Mouse (Mus musculus) liver, embryonic 15.5 days (tissue): ENCODE measurements around the gene Cpa1. TPM values are rescaled to one million over a fixed set of nuclear protein-coding genes. Genes with fewer than 3 reads are reported as not detected.

Experiments
- ATAC-seq: fragments of 200-750 bp; cut with Nextera tagmentation; 2 replicates; pipeline ENCODE4 v1.8.0; 2017; ENCODE audit warnings: moderate number of reproducible peaks, mild to moderate bottlenecking, moderate library complexity; ENCODE audit not compliant: insufficient read depth
- H3K27ac ChIP-seq: fragments of 300-500 bp; sonication (generic); replicated peaks from 2 replicates; pipeline ENCODE4 v1.5.1; 2015; ENCODE audit warnings: mild to moderate bottlenecking, inconsistent platforms
- H3K27me3 ChIP-seq: fragments of 300-500 bp; sonication (generic); 2 replicates; pipeline ENCODE4 v1.6.1; 2015; ENCODE audit warnings: mild to moderate bottlenecking, inconsistent platforms
- H3K36me3 ChIP-seq: fragments of 300-500 bp; sonication (generic); replicated peaks from 2 replicates; pipeline ENCODE4 v1.6.1; 2015; ENCODE audit warnings: moderate library complexity, mild to moderate bottlenecking, inconsistent platforms
- H3K4me1 ChIP-seq: fragments of 300-500 bp; sonication (generic); replicated peaks from 2 replicates; pipeline ENCODE4 v1.6.1; 2015; ENCODE audit warnings: inconsistent platforms
- H3K4me2 ChIP-seq: fragments of 300-500 bp; sonication (generic); 2 replicates; pipeline ENCODE4 v1.6.1; 2015; ENCODE audit warnings: moderate library complexity, mild to moderate bottlenecking, inconsistent platforms
- H3K4me3 ChIP-seq: fragments of 300-500 bp; sonication (generic); replicated peaks from 2 replicates; pipeline ENCODE4 v1.5.1; 2015; ENCODE audit warnings: mild to moderate bottlenecking, inconsistent platforms
- H3K9ac ChIP-seq: fragments of 300-500 bp; sonication (generic); 2 replicates; pipeline ENCODE4 v1.6.1; 2015; ENCODE audit warnings: moderate library complexity, mild to moderate bottlenecking, inconsistent platforms
- H3K9me3 ChIP-seq: fragments of 300-500 bp; sonication (generic); replicated peaks from 2 replicates; pipeline ENCODE4 v1.6.1; 2016; ENCODE audit warnings: inconsistent platforms
- WGBS: fragments of 180-500 bp; shearing (Covaris S2); methylation state at CpG from one replicate; pipeline ENCODE4 v1.1.7; 2015; ENCODE audit warnings: mixed read lengths; ENCODE audit not compliant: insufficient replicate concordance; 5-methylcytosine and 5-hydroxymethylcytosine counted together
- polyA plus RNA-seq: library from polyadenylated mRNA; unstranded; fragments of >200 nt; fragmentation: Nextera tagmentation; extraction: Ambion mirVana; gene quantifications from 2 replicates; pipeline ENCODE4 v1.2.1, GENCODE M21; 2015

The Cpa1 gene
- polyA plus RNA-seq, 1 experiment from 2014 or later = 1.8 TPM

DNA sequence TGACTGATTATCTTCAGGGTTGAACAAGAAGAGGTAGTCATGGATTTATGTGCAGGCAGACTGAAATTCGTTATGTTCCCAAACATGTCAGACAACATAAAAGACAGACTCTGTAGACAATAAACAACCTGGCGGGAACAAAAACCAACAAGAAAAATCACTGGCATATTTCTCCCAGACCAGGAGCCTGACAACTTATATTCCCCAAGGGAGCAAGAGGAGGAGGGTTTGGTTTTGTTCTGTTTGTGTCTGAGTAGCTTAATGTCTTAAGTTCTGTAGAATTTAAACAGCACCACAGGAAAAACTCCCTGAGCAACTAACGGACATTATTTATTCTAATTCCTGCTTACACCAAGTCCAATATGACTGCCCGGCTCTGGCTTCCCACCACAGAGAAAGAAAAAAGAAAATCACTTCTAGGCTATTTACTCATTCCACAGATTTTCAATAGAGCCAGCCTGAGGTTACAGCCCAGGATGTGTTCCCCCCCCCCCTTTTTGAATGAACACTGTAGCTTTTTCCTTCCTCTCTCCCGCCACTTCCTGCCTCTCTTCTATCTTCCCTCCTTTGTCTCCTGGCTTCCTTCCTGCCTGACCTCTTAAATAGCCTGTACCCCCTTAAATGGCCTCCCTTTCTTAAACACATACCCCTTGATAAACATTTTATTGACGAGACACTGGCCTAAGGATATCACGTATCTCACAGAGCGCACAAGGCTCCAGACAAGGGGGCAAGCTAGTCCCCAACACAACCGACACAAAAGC, 13.6 kb downstream of the Cpa1 start:
- no peak overlapping the region for H3K4me3 ChIP-seq
- no peaks in the 10 kb centered on the region for H3K36me3 ChIP-seq
- no peak overlapping the region for H3K9ac ChIP-seq
- ATAC-seq = no peak
- no peak overlapping the region for H3K4me2 ChIP-seq
- no peaks in the 10 kb centered on the region; the same call in 1 of the 2 replicates for H3K4me1 ChIP-seq
- no peak overlapping the region for H3K27ac ChIP-seq
- WGBS = 43% methylated on average over 9 of the region's 9 CpGs
- no peaks in the 10 kb centered on the region for H3K9me3 ChIP-seq
- no peaks in the 10 kb centered on the region for H3K27me3 ChIP-seq

DNA sequence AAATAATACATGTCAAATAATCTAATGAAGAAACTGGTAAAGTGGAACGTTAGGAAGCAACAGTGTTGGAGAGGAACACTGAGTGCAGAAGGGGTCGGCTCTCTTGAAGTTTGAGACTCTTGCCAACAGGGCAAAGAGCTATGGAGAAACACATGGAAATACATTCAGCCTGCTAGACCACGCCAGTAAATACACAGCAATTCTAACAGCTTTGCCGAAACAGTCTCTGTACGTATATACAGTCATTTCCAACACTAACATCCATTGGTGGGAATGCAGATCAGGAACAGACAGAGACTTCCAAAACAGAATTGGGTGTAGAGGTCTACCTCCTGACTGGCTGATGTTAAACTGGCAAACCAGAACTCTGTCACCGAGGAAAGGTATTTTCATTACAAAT, 14.5 kb downstream of the Cpa1 start:
- Histone ChIP-seq H3K4me3 (no peak overlapping the region), H3K27me3 (no peaks in the 10 kb centered on the region), H3K4me1 (peaks cover under 1% of the 10 kb centered on the region; the same call in 1 of the 2 replicates), H3K9ac (no peak overlapping the region), H3K36me3 (no peaks in the 10 kb centered on the region), H3K4me2 (no peak overlapping the region), H3K9me3 (no peaks in the 10 kb centered on the region), H3K27ac (no peak overlapping the region)
- no peak for ATAC-seq
- WGBS = 68% methylated on average over 6 of the region's 6 CpGs

DNA sequence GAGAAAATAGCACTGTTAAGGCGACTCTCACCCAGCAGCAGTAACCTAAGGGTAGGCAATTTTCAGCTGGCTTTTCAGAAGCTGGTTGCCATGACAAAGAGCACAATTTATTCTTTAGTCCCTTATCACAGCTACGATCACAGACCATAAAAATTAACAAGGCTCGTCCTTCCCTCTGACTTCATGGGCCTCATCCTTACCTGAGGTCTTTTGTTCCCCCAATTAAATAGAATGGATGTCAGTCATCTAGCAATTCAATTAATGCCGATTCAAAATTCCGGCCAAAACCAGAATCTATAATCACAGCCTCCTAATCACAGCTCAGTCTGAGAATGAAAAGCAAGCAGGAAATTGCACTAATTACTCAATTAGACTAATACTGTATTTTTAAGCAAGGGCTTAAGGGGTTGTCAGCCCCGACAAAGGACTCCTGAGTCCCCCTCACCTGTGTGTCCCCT, 15.4 kb downstream of the Cpa1 start:
- H3K9ac ChIP-seq = no peak overlapping the region
- H3K9me3 ChIP-seq = no peaks in the 10 kb centered on the region
- WGBS = 65% methylated on average over 6 of the region's 6 CpGs
- H3K4me3 ChIP-seq = no peak overlapping the region
- no peaks in the 10 kb centered on the region for H3K36me3 ChIP-seq
- no peaks in the 10 kb centered on the region for H3K27me3 ChIP-seq
- no peak for ATAC-seq
- no peak overlapping the region for H3K27ac ChIP-seq
- no peak overlapping the region for H3K4me2 ChIP-seq
- H3K4me1 ChIP-seq = peaks cover 4% of the 10 kb centered on the region; the same call in 1 of the 2 replicates

DNA sequence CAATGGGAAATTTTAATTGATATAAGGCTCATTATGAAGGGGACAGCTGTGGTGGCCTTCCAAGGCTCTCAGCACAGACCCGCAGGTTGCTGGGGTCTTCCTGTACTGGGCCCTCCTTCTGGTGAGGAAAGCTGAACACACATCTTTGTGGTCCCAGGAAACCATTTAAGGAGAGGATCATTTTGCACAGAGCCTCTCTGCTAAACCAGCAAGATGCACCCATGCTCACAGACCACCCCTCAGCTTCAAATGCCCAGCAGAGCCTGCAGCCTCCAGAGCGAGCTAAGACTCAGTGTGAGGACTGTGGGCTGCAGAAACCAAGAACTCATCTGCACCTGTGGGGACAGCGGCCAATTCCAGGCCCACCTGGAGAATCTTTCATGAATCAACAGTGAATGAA, 15.9 kb downstream of the Cpa1 start:
- no peak overlapping the region for H3K9ac ChIP-seq

DNA sequence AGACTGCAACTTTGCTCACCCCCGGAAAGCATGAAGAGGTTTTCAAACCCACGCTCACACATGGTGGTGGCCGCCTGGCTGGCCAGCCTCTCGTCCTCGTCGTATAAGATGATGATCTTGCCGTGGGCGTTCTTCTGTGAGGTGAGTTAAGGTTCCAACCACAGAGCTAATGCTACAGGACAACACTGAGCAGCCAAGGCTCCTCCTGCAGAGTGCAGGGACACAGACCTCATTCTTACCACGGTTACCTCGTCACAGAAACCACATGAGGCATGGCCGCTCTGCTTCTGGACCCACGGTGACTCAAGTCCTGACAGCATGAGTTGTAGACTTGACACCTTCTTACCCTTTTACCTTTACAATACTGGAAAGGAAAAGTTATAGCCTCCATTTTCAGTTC, 18.3 kb downstream of the Cpa1 start:
- Histone ChIP-seq H3K27ac (no peak overlapping the region), H3K9me3 (no peaks in the 10 kb centered on the region), H3K36me3 (no peaks in the 10 kb centered on the region), H3K4me3 (no peak overlapping the region), H3K9ac (no peak overlapping the region), H3K27me3 (no peaks in the 10 kb centered on the region), H3K4me2 (no peak overlapping the region), H3K4me1 (0 out of 2 replicates have a peak, but pooled peaks cover 4% of the 10 kb centered on the region)
- 70% methylated on average over 12 of the region's 12 CpGs for WGBS
- ATAC-seq = no peak

More for the DNA sequence above, 15.9 kb downstream of the Cpa1 start:
- Histone ChIP-seq H3K27ac (no peak overlapping the region), H3K4me2 (no peak overlapping the region), H3K27me3 (no peaks in the 10 kb centered on the region), H3K4me1 (peaks cover 4% of the 10 kb centered on the region; the same call in 1 of the 2 replicates), H3K36me3 (no peaks in the 10 kb centered on the region), H3K9me3 (no peaks in the 10 kb centered on the region), H3K4me3 (no peak overlapping the region)
- ATAC-seq = no peak
- 65% methylated on average over 3 of the region's 3 CpGs for WGBS

DNA sequence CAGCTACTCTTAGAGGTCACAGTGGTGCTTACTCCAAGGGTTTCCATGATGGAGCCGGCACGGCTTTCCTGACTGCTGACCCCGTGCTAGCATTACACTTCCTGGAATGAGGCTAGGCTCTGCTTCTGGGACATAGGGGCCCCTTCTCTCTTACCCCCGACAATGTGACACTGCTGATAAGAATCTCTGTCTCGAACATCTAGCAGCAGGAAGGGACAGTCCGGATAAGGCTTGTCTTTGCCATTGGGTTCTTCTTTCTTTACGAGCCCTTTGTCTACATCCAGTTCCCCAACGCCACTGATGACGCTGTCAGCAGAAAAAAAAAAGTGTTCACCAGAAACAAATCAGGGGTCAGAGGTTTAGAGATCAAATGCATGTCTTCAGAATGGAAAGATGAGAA, 19.6 kb downstream of the Cpa1 start:
- Histone ChIP-seq H3K27ac (no peak overlapping the region), H3K27me3 (no peaks in the 10 kb centered on the region), H3K9me3 (no peaks in the 10 kb centered on the region), H3K4me3 (no peak overlapping the region), H3K4me2 (no peak overlapping the region), H3K4me1 (0 out of 2 replicates have a peak, but pooled peaks cover 4% of the 10 kb centered on the region), H3K9ac (no peak overlapping the region), H3K36me3 (no peaks in the 10 kb centered on the region)
- 29% methylated on average over 9 of the region's 9 CpGs for WGBS
- no peak for ATAC-seq

DNA sequence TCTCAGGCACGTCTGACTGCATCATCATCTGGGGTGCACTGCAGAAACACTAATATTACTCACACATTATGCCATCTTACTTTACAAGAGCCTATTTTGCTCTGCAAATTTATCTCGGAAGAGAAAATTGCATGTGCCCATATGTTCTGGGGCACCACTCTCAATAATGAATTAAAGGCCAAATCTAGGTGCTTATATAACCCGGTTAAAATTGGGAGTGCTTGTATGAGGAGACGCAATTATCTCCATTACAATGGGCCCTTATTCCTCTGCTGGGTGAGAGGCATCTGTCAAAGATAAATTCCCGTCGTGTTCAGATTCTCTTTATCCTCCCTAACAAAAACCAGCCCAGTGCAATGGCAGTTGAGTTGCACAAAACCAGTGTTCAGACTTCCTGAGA, 25.8 kb downstream of the Cpa1 start:
- H3K27ac ChIP-seq = no peak overlapping the region

DNA sequence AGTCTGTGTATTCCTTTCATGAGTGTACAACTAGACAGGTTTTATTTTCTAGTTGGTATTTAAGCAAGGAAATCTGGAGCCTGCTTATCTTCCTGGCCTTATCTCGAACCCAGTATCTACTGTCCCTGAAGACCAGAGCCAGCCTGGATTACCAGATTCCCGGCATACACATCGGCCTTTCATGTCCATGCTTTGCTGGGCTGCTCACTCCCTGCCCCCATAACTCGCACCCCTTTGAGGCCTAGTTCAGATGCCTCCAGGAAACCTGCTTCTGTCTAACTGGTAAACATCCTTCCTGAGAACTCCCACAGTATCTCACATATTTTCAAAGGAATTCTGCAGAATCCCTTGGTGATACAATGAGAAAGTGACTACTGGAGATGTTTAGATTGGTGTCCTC, 26.3 kb downstream of the Cpa1 start:
- no peaks in the 10 kb centered on the region for H3K4me1 ChIP-seq
- no peaks in the 10 kb centered on the region for H3K9me3 ChIP-seq
- WGBS = 57% methylated on average over 4 of the region's 4 CpGs
- no peak for ATAC-seq
- no peak overlapping the region for H3K4me3 ChIP-seq
- no peak overlapping the region for H3K27ac ChIP-seq
- no peak overlapping the region for H3K9ac ChIP-seq
- H3K27me3 ChIP-seq = no peaks in the 10 kb centered on the region
- H3K4me2 ChIP-seq = no peak overlapping the region
- H3K36me3 ChIP-seq = no peaks in the 10 kb centered on the region

More for the DNA sequence above, 25.8 kb downstream of the Cpa1 start:
- no peaks in the 10 kb centered on the region for H3K4me1 ChIP-seq
- H3K36me3 ChIP-seq = no peaks in the 10 kb centered on the region
- H3K27me3 ChIP-seq = no peaks in the 10 kb centered on the region
- no peak overlapping the region for H3K4me2 ChIP-seq
- no peak for ATAC-seq
- 58% methylated on average over 6 of the region's 6 CpGs for WGBS
- no peak overlapping the region for H3K4me3 ChIP-seq
- H3K9me3 ChIP-seq = no peaks in the 10 kb centered on the region
- no peak overlapping the region for H3K9ac ChIP-seq

DNA sequence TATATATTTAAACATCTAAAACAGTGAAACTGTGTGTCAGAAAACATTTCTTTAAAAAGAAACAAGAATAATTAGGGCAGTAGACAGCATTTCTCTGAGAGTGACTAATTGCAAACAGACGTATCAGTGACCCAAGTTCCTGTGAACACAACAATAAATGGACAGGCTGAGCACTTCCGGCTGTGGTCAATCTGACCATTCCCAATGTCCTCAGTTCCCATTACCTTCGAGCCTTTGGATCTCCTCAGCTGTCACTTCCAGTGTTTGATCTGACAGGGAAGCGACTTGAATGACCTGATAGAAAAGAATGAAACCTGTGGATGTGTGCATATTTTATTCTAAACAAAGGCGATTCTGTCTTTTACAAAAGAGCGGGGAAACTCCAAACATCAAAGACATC, 27.0 kb downstream of the Cpa1 start:
- Histone ChIP-seq H3K36me3 (no peaks in the 10 kb centered on the region), H3K27ac (no peak overlapping the region), H3K9me3 (no peaks in the 10 kb centered on the region), H3K4me2 (no peak overlapping the region), H3K9ac (no peak overlapping the region), H3K27me3 (no peaks in the 10 kb centered on the region), H3K4me1 (no peaks in the 10 kb centered on the region), H3K4me3 (no peak overlapping the region)
- WGBS = 66% methylated on average over 6 of the region's 6 CpGs
- ATAC-seq = no peak

DNA sequence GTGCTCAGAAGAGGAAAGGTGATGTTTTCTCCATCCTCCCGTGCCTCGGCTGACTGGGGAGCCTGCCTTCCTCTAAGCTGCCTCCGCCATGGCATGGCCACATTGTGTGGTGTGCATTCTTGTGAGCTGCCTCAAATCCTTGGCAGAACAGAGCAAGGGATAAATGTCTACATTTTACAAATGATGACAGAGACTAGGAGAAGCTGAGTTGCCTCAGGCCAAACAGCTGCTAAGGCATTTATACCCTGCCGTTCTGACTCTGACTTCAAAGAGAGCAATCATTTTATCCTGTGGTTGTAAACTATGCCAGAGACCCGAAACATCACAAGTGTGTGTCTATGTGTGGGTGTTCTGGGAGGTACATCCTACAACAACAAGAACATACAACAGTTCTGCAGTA, 28.6 kb downstream of the Cpa1 start:
- Histone ChIP-seq H3K4me2 (no peak overlapping the region), H3K9ac (no peak overlapping the region), H3K27ac (no peak overlapping the region), H3K27me3 (no peaks in the 10 kb centered on the region), H3K9me3 (no peaks in the 10 kb centered on the region), H3K4me1 (no peaks in the 10 kb centered on the region), H3K4me3 (no peak overlapping the region), H3K36me3 (no peaks in the 10 kb centered on the region)
- WGBS = 69% methylated on average over 5 of the region's 5 CpGs
- no peak for ATAC-seq

DNA sequence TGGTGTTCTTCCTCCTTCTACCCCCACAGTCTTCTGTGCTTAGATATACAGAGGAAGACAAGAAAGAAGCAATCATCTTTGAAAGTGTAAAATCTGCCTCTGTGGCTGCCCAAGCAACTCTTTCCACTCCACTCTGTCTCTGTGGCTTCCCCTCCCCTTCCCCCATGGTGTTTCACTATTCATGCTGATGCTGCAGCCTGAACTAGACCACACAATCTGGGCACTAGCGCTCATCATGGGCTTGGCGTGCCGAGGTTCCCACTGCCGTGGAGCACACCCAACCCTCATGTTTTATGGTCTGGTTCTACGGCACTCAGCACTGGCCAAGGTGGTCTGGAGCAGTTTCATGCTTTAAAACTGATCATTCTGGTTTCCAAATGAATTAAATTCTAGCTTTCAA, 32.7 kb downstream of the Cpa1 start:
- Histone ChIP-seq H3K27ac (no peak overlapping the region), H3K27me3 (no peaks in the 10 kb centered on the region), H3K4me1 (peaks cover 36% of the 10 kb centered on the region), H3K36me3 (no peaks in the 10 kb centered on the region), H3K4me2 (no peak overlapping the region), H3K4me3 (no peak overlapping the region), H3K9ac (no peak overlapping the region), H3K9me3 (no peaks in the 10 kb centered on the region)
- WGBS = 70% methylated on average over 5 of the region's 5 CpGs
- ATAC-seq = no peak
